Mouse (Mus musculus): ENCODE data around the gene Sec24b.

- TF ChIP-seq MAX (IDR thresholded peaks at IDR 0.05; ENCODE audit: low read length) (no peak), CTCF (IDR thresholded peaks at IDR 0.05 in 2 of 3, conservative IDR thresholded peaks at IDR 0.05 in 1 of 3; ENCODE audit: control insufficient read depth in 1 of 3, insufficient read depth in 1 of 3, low read depth in 2 of 3, low read length in 3 of 3, poor library complexity in 1 of 3, severe bottlenecking in 1 of 3) (peak; percentile 40 to 86 (median 50)), HCFC1 (IDR thresholded peaks at IDR 0.05; ENCODE audit: low read depth, low read length) (no peak), USF1 (IDR thresholded peaks at IDR 0.05; ENCODE audit: low read depth, low read length) (no peak), ZC3H11A (IDR thresholded peaks at IDR 0.05; ENCODE audit: low read depth, low read length) (peak; percentile 83), MXI1 (IDR thresholded peaks at IDR 0.05; ENCODE audit: low read depth, low read length) (no peak), POLR2A (IDR thresholded peaks at IDR 0.05; ENCODE audit: control insufficient read depth in 1 of 2, insufficient read depth in 1 of 2, low read depth in 1 of 2, low read length in 2 of 2, poor library complexity in 1 of 2) (no peak), SMC3 (IDR thresholded peaks at IDR 0.05; ENCODE audit: low read depth, low read length) (peak; percentile 85), TBP (IDR thresholded peaks at IDR 0.05; ENCODE audit: low read depth, low read length) (no peak), ZMIZ1 (IDR thresholded peaks at IDR 0.05; ENCODE audit: low read depth, low read length) (no peak), GATA1 (IDR thresholded peaks at IDR 0.05; ENCODE audit: low read depth, low read length) (no peak), EP300 (IDR thresholded peaks at IDR 0.05; ENCODE audit: low read depth in 1 of 2, low read length in 2 of 2) (no peak)
Observed at GRCm38 (mm10) chr3:130079794-130080193, 18.4 kb upstream of the Sec24b start.
